Mouse (Mus musculus) liver, adult (tissue): ENCODE data around the gene 1700016H13Rik.
A peak's percentile ranks its signal among the peaks of the same experiment; 100 is the strongest.

ENCODE experiments used
- GATA4 ChIP-seq: IDR thresholded peaks from 2 replicates; pipeline ENCODE4 v1.6.1; 2014; ENCODE audit warnings: mild to moderate bottlenecking, low read length; ENCODE audit not compliant: insufficient replicate concordance

1700016H13Rik gene

GRCm38 (mm10) chr5:103629854-103630580, 25.8 kb downstream of the 1700016H13Rik start:
- no peak for TF ChIP-seq GATA4

GRCm38 (mm10) chr5:103629111-103629764, 26.6 kb downstream of the 1700016H13Rik start, which contains the start of gene Slc10a6:
Slc10a6 (minus strand) TSS chr5:103629403.
- peak; percentile 79; the same call in 1 of the 2 replicates for TF ChIP-seq GATA4

DNA sequence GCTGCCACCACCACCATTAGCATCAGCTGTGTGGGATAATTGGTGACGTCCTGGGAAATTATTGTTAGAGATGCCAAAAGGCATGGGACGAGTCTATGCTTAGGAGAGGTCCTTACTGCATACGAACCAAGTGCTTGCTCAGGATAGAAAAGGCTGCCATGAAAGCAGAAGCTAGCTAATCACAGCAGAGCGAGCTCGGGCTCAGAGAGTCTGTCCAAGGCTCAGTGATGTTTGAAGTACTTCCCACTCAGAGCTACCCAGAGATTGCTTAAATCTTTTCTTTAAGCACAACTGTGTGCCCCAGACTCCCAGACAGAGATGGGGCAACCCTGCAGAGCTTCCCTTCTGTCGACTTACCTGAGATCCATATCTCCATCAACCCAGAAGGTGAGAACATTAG, 27.3 kb downstream of the 1700016H13Rik start:
- no peak for TF ChIP-seq GATA4

- no peak for TF ChIP-seq GATA4
Observed at GRCm38 (mm10) chr5:103624831-103625230, 31.0 kb downstream of the 1700016H13Rik start.

- 0 out of 2 replicates have a peak, but pooled peaks have one; percentile 49 for TF ChIP-seq GATA4
Observed at GRCm38 (mm10) chr5:103622321-103622720, 33.5 kb downstream of the 1700016H13Rik start.

DNA sequence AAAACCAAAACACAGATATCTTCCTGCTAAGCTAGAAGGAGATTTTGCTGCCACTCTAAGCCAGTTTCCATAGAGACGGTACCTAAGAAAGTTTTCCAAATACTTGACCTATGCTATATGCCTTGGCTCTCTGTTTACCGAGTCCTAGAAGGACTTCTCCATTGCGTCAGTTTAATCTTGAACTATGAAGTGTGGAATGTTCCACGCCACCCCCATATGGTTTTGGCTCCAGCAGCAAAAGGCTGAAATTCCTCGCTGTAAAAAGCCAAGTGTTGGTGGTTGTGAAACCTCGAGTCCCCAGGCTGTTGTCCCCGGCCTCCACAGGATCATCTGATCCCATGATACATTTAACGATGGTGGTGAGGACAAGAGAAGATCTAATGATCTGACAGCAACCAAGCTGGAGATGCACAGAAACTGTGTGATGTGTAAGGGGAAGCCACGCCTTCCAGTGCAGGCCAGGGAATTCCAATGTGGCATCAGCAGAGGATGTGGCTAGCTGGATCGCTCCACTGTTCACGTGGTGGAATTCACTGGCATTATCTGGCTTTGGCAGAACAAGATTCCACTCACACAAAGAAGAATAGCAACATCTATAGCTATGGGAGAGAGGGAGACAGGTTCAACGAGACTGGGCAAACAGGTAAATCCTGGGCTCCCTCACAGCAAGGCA, 35.4 kb downstream of the 1700016H13Rik start:
- TF ChIP-seq GATA4 = no peak

GRCm38 (mm10) chr5:103617191-103617590, 38.6 kb downstream of the 1700016H13Rik start:
- no peak for TF ChIP-seq GATA4

- no peak for TF ChIP-seq GATA4
Observed at GRCm38 (mm10) chr5:103614356-103614755, 41.5 kb downstream of the 1700016H13Rik start.

GRCm38 (mm10) chr5:103612316-103612715, 43.5 kb downstream of the 1700016H13Rik start:
- no peak for TF ChIP-seq GATA4

- no peak for TF ChIP-seq GATA4
Observed at GRCm38 (mm10) chr5:103610856-103611472, 44.8 kb downstream of the 1700016H13Rik start.

DNA sequence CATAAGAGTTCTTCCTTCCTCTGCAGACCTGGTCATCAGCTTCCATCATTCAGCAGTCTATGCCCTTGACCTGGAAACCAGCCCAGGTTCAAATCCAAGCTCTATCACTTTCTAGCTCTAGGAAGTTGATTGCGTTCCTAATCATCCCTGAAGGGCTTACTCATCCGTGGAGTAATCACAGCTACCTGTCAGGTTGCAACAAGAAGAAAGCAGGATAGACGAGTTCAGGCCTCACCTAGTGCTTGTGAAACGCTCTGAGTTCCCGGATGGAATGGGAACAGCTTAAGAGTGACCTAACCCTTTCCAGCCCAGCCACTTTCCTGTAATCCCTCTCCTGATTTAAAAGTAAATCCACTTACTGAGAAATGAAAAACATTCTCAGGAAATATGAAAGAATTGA, 45.7 kb downstream of the 1700016H13Rik start:
- no peak for TF ChIP-seq GATA4

- no peak for TF ChIP-seq GATA4
Observed at GRCm38 (mm10) chr5:103605707-103606106, 50.1 kb downstream of the 1700016H13Rik start.

DNA sequence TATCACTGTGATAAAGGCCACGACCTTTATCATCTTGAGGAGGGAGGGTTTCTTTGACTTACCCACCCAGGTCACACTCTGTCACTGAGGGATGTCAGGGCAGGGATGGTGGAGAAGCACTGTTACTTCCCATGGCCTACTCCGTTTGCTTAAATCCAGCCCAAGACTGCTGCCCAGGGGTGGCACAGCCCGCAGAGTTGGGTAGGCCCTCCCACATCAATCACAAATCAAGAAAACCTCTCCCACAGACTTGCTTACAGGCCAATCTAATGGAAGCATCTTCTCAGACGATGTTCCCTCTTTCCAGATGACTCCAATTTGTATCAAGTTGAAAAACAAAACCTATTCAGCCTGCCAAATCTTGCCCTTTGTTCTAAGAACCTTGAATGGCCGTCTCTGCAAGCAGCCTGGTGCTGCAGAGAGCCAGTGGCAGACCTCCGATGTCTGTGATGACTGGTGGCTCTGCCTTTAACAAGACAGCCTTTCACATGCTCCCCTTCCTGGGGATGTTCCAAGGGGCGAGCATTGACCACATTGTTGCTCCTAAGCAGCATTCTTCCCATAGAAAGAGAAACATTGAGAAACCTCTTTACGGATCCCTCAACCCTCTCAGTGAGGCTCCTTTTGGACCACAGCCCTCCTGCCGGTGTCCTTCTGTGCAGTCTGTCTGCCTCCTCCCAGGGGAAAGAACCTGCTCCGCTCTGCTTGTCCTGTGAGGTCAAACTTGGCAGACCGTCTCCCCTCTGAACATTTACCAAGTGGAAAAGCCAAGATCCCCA, 52.5 kb downstream of the 1700016H13Rik start:
- TF ChIP-seq GATA4 = no peak

- no peak for TF ChIP-seq GATA4
Observed at GRCm38 (mm10) chr5:103598881-103599280, 56.9 kb downstream of the 1700016H13Rik start.

DNA sequence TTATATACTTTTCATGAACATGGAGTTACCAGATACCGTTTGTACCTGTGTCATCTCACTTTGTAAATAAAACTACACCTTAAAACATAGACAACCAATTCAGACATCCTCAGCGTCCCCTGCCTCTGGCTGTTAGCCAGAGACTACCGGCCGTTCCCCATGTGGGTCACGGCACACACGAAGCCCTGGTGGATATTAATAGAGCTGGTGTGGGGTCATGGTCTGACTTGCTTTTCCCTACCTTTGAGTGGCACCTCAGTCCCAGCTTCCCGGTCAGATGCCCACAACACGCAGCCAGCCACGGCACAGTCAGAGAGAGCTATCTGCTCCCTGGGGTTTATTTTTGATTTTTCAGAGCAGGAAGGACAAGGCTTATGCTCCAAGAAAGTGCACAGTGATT, 57.5 kb downstream of the 1700016H13Rik start:
- no peak for TF ChIP-seq GATA4
